Mouse (Mus musculus) left cerebral cortex, adult 8-10 months (tissue): ENCODE measurements around the gene Ddit4. TPM values are rescaled to one million over a fixed set of nuclear protein-coding genes. Genes with fewer than 3 reads are reported as not detected.

Experiments used
- DNase-seq, 2 experiments: peaks; one replicate each; pipeline ENCODE4 v3.0.0; 2022; ENCODE audit warnings: low spot score in 2 of 2
- total RNA-seq, 4 experiments: library from RNA; stranded (reverse); gene quantifications; 2 replicates each; pipeline ENCODE4 v1.2.4; 2022

Gene Ddit4
- total RNA-seq, 4 experiments from 2014 or later = 35.6 to 58.9 (median 44.0) TPM

- no peak for DNase-seq
These were observed 20.9 kb upstream of the Ddit4 start for GRCm38 (mm10) chr10:59972534-59972933.

GRCm38 (mm10) chr10:59971813-59972212 is 20.2 kb upstream of the Ddit4 start:
- no peak for DNase-seq

GRCm38 (mm10) chr10:59970450-59971062 is 18.9 kb upstream of the Ddit4 start:
- DNase-seq = no peak

GRCm38 (mm10) chr10:59969821-59970449 is 18.3 kb upstream of the Ddit4 start:
- no peak for DNase-seq

GRCm38 (mm10) chr10:59967309-59967942 is 15.8 kb upstream of the Ddit4 start:
- DNase-seq = no peak

GRCm38 (mm10) chr10:59966743-59967142 is 15.1 kb upstream of the Ddit4 start:
- no peak for DNase-seq

GRCm38 (mm10) chr10:59965788-59966187 is 14.2 kb upstream of the Ddit4 start:
- DNase-seq = no peak

- DNase-seq = no peak
These were observed 13.7 kb upstream of the Ddit4 start for GRCm38 (mm10) chr10:59965362-59965695.

GRCm38 (mm10) chr10:59964504-59965361 is 13.1 kb upstream of the Ddit4 start:
- DNase-seq = no peak

- no peak for DNase-seq
These were observed 12.0 kb upstream of the Ddit4 start for GRCm38 (mm10) chr10:59963609-59964008.

- DNase-seq = no peak
These were observed 7.9 kb upstream of the Ddit4 start for GRCm38 (mm10) chr10:59959517-59959916.

- DNase-seq = no peak
These were observed 6.8 kb upstream of the Ddit4 start for GRCm38 (mm10) chr10:59958458-59958857.

- no peak for DNase-seq
These were observed 5.8 kb upstream of the Ddit4 start for GRCm38 (mm10) chr10:59957171-59958149.

GRCm38 (mm10) chr10:59956681-59957080 is 5.0 kb upstream of the Ddit4 start:
- DNase-seq = no peak

GRCm38 (mm10) chr10:59953564-59954039 is 2.0 kb upstream of the Ddit4 start:
- DNase-seq = no peak

- no peak for DNase-seq
These were observed 1.3 kb upstream of the Ddit4 start for GRCm38 (mm10) chr10:59952781-59953563.

GRCm38 (mm10) chr10:59952152-59952780 is 632 bp upstream of the Ddit4 start:
- no peak for DNase-seq

GRCm38 (mm10) chr10:59950716-59951191 is 880 bp downstream of the Ddit4 start:
- peak; percentile 80 to 85 for DNase-seq
